Mouse (Mus musculus) left cerebral cortex, adult 2 months (tissue): ENCODE results near the gene Teddm1a. TPM values are rescaled to one million over a fixed set of nuclear protein-coding genes. Genes with fewer than 3 reads are reported as not detected.
"Not testable (repeated sequence)": the region's sequence is repeated elsewhere in the genome, so short reads cannot be mapped to it uniquely, and the experiment has no call there.

Experiments
- DNase-seq, 2 experiments: peaks; one replicate each; pipeline ENCODE4 v3.0.0; 2021 to 2022; ENCODE audit warnings: low spot score in 2 of 2, mixed read lengths in 1 of 2; ENCODE audit errors: extremely low spot score in 1 of 2
- H3K27ac ChIP-seq: fragments of 200-600 bp; 2 replicates; pipeline ENCODE4 v1.8.1; 2022
- H3K4me3 ChIP-seq: fragments of 200-600 bp; 2 replicates; pipeline ENCODE4 v1.8.1; 2022
- CTCF ChIP-seq: fragments of 200-600 bp; IDR thresholded peaks from 2 replicates; pipeline ENCODE4 v1.8.1; 2022; ENCODE audit warnings: antibody characterized with exemption, mild to moderate bottlenecking, moderate library complexity
- intact Hi-C: fragments of 180-260 bp; cut with DNase I; formaldehyde crosslinking; loops from one replicate; pipeline ENCODE4 v1.15.1; 2025
- long read RNA-seq, 2 experiments: library from polyadenylated mRNA; stranded (forward); transcript quantifications; one replicate each; pipeline ENCODE4 v2.0.0; 2021; ENCODE audit warnings: borderline mapping rate in 2 of 2
- total RNA-seq, 2 experiments: library from RNA; stranded (reverse); gene quantifications; 2 replicates each; pipeline ENCODE4 v1.2.3; 2021

The Teddm1a gene
- not detected for total RNA-seq
- long read RNA-seq, experiment 1: 0 reads
- long read RNA-seq, experiment 2: 0 reads

DNA sequence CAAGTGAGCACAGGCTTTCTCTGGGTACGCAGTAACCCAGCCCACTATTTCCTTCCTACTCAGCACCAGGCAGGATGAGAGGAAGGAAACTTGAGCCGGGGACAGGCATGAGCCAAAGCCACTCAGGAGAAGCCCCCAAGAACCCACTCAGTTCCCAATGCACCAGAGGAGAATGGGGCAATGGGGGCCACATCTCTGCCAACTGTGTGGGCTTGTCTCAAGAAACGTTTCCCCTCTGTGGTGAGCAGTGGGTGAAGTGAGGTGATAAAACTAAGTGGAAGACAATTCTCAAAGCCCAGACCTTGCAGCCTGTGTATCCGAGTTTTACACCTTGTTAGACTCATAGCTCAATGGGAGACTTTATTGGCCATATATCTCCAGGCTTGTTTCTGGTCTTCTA is at the start of gene Teddm1a:
Gene Teddm1a (plus strand): TSS at position 301 of the 400 bp plus-strand sequence.
- no peak for DNase-seq
- Histone ChIP-seq H3K27ac (no peak within 1 kb of the TSS), H3K4me3 (no peak within 1 kb of the TSS)
- intact Hi-C loops: no loop called here
- no peak for TF ChIP-seq CTCF

DNA sequence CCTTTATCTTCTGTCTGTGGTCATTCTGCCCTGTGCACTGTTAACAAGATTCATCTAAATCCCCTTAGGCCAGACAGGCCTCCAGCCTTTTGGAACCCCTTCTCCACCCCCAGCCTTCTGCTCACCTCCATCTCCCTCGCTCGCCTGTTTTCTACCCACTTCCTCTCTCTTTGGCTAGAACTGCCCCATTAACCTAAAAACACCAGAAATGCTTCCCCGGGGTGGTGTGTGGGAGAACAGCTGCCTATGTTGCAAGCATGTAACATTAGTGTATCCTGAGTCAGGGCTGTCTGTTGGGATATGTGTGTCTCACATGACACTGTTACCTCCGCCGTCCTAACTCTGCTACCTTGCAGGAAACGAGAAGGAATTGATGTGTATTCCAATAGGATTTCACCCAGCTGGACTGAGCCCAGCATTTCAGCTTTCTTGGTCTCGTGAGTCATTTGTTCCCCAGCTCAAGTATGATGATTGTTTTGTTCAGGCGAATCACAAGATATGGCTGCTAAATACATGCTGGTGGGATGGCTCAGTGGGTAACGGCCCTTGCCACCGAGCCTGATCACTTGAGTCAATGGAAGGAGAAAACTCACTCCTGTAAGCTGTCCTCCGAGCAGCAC is 49.3 kb upstream of the Teddm1a start:
- H3K27ac ChIP-seq: no peak overlapping the region
- no peak overlapping the region for H3K4me3 ChIP-seq
- DNase-seq: peak in 1 of 2 experiments; percentile 26
- intact Hi-C loops: no loop called here
- no peak for TF ChIP-seq CTCF

DNA sequence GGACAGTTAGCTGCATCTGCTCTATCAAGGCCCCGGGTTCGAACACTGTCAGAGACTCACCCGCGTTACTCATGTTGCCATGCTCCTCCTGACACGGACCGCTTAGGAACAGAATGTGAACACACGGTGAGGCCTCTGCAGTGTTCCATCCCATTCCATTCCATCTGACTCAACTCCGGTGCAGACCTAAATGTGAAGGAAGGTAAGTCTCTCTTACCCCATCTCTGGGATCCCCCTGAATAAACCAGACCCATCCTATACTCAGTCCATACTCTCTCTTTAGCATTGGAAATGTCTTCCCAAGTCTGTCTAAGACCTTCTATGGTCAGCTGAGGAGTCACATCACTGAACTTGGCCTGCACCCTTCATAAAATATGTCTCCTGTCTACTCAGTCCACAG is 47.5 kb upstream of the Teddm1a start, which contains the start of gene Rgsl1:
Gene Rgsl1 (minus strand): TSS at position 101 of the 400 bp plus-strand sequence.
- H3K4me3 ChIP-seq: no peak within 1 kb of the TSS
- DNase-seq: no peak
- intact Hi-C loops: no loop called here
- TF ChIP-seq CTCF: no peak
- no peak within 1 kb of the TSS for H3K27ac ChIP-seq

DNA sequence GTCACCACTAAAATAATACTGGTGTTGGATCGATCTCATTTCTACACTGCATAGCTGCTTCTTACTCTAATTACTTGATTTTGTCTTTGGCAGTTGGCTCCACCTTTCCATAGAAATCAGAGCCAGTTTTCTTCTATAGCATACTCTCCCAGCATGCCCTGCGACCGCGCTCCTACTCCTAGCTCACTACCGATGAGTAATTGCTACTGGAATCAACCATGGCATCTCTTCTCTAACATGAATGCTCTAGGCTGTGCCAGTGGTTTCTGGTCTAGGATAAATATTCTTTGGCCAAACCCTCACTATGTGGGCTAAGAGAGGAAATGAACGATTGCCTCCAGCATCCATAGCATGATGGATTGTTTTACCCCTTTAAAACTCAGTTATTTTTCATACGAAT is 45.1 kb upstream of the Teddm1a start:
- TF ChIP-seq CTCF: no peak
- H3K27ac ChIP-seq: no peak overlapping the region
- intact Hi-C loops: loop anchor here (2.0 to 5.0 kb wide), 2 partner anchors 99 to 334 kb away; partner anchors contain the start of gene Rnasel
- no peak for DNase-seq
- H3K4me3 ChIP-seq: no peak overlapping the region

DNA sequence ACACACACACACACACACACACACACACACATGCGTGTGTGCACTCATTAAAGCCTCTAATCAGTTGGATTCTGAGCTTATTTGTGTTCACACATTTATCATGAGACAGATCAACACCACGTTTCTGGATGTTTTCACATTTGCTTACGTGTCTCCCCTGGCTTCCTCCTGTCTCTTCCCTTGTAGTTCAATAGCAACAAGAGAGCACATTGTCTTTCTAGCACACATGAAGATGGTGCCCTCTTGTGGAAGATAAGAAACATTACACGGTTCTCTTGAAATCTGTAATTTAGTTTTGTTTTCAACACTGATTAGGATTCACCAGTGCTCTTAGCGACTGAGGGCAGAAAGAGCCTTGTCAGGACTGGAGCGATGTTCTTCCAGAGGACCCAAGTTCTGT is 44.7 kb upstream of the Teddm1a start:
- H3K27ac ChIP-seq: no peak overlapping the region
- intact Hi-C loops: loop anchor here (2.0 to 5.0 kb wide), 2 partner anchors 100 to 334 kb away; partner anchors contain the start of gene Rnasel
- peak; percentile 74 for TF ChIP-seq CTCF
- no peak for DNase-seq
- no peak overlapping the region for H3K4me3 ChIP-seq

DNA sequence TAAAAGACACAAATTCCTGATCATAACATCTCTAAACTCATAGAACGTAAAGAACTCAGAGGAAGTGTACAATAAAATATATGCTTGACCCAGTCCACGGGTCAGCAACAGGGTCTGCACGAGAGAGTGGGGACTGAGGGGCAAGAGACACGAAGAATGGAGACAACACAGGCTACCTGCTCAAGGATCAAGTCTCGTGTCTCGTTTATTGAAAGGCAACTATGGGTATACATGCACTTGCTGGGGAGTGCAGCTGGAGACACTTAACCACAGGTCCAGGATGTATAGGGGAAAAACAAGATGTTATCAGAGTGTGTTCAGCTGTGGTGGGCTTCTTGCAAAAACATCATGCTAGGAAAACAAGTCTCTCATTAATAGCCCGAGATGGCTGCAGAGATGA is 38.8 kb upstream of the Teddm1a start:
- H3K27ac ChIP-seq, H3K4me3 ChIP-seq, DNase-seq, intact Hi-C loops: not testable (repeated sequence)

DNA sequence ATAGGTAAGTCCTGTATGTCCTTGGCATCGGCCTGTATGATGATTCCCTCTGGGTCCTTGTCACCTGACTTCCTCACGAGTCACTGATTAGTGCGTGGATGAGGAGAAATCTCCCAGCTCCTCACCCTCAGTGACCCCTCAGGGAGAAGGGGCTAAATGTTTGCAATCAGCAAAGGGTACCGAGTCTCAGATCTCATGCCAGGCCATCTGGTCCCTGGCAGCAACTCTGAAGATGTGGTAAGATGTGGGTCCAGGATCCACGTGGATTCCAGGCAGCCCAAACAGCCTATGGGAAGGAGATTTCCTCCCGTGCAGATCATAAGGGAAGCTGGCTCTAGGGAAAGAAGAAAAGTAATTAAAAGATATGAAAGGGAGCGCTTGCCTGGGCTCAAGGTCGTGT is 35.6 kb upstream of the Teddm1a start:
- Histone ChIP-seq H3K27ac (no peak overlapping the region), H3K4me3 (no peak overlapping the region)
- DNase-seq: no peak
- TF ChIP-seq CTCF: no peak
- intact Hi-C loops: no loop called here

DNA sequence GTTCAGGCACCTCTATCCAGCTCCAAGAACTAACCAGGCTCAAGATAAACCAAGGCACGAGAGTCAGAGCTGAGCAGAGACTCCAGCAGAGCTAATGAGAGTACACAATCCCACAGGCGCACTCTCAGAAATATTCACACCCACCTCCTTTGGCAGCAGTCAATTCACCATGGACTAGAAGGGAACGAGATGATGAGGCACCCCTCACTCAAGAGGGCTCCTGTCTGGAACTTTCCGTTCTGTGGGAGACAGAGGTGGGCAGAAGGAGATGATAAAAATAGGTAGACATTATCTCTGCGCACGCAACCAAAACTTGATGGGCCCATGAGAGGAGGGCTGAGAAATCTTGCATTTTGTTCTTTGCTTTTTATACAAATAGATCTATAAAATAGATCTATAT is 17.5 kb upstream of the Teddm1a start, which contains the start of gene Teddm1b:
Gene Teddm1b (plus strand): TSS at position 301 of the 400 bp plus-strand sequence.
- no peak for TF ChIP-seq CTCF
- Histone ChIP-seq H3K4me3 (no peak within 1 kb of the TSS), H3K27ac (no peak within 1 kb of the TSS)
- intact Hi-C loops: no loop called here
- no peak for DNase-seq

DNA sequence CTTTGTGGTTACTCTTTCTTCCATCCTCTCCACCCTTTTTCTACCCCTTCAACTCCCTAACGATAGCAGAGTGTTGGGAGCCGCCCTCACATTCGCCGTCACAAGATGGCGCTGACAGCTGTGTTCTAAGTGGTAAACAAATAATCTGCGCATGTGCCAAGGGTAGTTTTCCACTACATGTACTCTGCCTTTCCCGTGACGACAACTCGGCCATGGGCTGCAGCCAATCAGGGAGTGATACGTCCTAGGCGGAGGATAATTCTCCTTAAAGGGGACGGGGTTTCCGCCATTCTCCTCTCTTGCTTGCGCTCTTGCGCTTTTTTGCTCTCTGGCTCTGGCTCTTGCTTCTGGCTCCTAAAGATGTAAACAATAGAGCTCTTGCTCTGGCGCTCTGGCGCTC is 11.2 kb upstream of the Teddm1a start:
- intact Hi-C loops, H3K4me3 ChIP-seq, DNase-seq, H3K27ac ChIP-seq: not testable (repeated sequence)

DNA sequence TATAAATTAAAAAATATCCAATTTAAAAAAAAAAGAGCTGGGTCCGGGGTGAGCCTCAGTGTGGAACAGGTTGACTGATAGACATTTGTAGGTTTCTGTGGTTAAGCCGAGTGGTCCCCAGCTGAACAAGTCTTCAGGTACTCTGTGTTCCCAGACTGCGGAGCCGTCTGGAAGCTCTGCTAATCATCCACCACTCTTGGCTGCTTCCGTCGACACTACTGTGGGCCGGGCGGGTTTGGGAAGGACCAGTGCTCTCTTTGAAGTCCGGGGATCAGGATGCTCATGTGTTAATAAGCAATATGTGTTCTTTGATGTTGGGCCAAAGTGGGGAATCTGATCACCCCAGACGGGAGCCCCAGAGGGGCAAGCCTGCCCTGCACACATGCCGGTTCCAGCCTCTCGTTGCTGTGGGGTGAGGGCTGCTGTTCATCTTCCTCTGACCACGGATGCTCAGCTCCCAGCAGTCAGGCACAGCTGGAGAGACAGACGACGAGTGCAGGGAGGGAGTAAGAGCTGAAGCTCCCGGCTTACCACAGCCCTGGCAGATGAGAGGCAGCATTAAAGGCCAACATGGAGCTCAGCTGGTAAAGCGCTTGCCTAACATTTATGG is 5.4 kb upstream of the Teddm1a start:
- intact Hi-C loops: no loop called here
- H3K27ac ChIP-seq: no peak overlapping the region

DNA sequence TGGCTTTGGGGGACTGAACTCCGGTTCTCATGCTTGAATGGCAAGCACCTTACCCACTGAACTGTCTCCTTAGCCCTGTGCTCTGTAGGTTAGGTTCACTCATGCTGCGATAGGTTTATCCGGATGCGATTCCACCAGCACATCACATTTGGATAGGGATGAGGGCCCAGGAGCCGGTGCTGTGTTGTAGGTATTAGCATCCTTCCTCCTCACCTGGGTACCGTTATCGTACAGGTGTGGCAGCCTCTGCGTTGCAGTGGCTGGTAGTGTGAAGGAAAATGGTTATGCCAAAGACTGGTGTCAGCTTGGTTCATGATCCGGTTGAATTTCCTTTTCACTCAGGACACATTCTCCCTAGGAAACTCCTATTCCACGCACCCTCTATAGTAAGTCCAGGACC is 1.4 kb upstream of the Teddm1a start:
- H3K4me3 ChIP-seq: no peak overlapping the region
- DNase-seq: no peak
- intact Hi-C loops: no loop called here
- no peak for TF ChIP-seq CTCF
- no peak overlapping the region for H3K27ac ChIP-seq

More for the DNA sequence above, 5.4 kb upstream of the Teddm1a start:
- DNase-seq: no peak
- H3K4me3 ChIP-seq: no peak overlapping the region
- no peak for TF ChIP-seq CTCF

DNA sequence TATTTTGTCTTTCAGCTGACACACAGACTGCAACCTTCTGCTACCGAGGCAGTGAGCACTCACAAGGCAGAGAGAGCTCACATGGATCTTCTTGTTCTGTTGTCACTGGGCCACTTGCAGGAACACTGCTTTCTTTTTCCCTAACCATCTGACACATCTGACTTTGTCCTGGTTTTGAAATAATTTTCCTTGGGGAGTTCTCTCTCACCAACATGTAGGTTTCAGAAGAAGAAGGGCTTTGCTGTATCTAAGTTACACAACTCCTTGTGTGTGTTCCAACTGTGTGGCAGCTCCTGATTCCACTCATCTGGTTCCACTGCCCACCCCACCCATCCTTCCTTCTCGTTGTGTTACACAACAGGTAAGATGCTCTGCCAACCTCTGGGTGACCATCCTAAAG is 2.2 kb downstream of the Teddm1a start:
- H3K27ac ChIP-seq: no peak overlapping the region
- intact Hi-C loops: no loop called here
- H3K4me3 ChIP-seq: no peak overlapping the region
- DNase-seq: no peak
- TF ChIP-seq CTCF: no peak
